Mouse (Mus musculus): ENCODE data around the gene Prkd1.

Prkd1 gene

DNA sequence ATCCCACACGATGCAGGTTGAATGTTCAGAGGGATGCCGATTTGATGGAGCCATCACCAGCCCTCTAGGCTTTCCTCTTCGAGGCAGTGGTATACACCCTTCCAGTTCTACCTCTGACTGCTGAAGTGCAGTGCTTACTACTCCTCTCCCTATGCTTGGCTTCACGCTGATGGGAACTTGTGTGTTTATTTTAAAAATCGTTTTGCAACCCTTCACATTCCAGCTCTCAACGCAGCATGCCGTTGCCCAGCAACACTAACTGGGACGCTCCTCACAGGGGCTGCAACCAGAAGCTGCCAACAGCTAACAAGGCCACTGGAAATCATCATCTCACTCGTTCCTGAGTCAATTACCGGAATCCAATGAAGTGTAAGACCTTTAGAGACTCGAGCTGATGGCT, 296.5 kb downstream of the Prkd1 start:
- DNase-seq (ENCODE audit: low spot score in 2 of 2) = no peak

GRCm38 (mm10) chr12:50333182-50333581, 315.7 kb downstream of the Prkd1 start:
- DNase-seq (ENCODE audit: low spot score in 2 of 2) = no peak

- no peak for DNase-seq (ENCODE audit: low spot score in 2 of 2)
These were observed 334.3 kb downstream of the Prkd1 start for GRCm38 (mm10) chr12:50314634-50315033.

- DNase-seq (ENCODE audit: low spot score in 2 of 2) = no peak
These were observed 339.6 kb downstream of the Prkd1 start for GRCm38 (mm10) chr12:50309276-50309675.

DNA sequence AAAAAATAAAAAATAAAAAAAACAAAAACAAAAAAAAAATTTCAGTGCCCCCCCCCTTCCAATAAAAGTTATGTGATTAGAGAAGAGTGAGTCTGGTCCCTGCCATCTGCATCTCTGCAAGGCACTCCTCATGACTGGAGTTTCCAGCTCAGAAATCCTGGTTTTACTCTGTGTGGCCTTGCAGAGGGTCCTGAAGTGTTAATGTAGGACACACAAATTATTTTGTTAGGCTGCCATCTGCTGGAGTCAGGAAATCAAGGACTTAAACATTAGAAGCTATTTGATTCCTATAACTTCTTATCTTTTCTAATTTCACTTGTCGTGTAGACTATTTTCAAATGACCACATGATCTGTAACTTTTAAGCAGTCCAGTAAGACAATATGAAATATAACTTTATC, 347.6 kb downstream of the Prkd1 start:
- DNase-seq (ENCODE audit: low spot score in 2 of 2) = no peak

DNA sequence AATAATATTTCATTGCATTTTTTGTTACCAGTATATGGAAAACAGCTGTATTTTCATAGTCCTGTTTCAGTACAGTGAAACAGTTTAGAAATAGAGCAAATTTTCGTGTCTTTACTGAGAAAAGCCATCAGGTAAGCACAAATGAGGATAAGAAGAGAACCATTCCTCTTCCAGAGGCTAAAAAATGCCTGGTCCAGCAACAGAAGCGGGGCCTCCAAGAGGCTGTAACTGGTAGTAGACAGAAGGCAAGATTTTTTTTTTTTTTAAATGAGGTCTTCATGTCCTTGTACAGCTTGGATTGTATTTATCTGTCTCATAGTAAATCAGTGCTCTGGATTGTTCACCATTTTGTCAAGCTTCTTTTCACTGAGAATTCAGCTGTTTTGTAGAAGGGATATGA, 352.8 kb downstream of the Prkd1 start:
- no peak for DNase-seq (ENCODE audit: low spot score in 2 of 2)

DNA sequence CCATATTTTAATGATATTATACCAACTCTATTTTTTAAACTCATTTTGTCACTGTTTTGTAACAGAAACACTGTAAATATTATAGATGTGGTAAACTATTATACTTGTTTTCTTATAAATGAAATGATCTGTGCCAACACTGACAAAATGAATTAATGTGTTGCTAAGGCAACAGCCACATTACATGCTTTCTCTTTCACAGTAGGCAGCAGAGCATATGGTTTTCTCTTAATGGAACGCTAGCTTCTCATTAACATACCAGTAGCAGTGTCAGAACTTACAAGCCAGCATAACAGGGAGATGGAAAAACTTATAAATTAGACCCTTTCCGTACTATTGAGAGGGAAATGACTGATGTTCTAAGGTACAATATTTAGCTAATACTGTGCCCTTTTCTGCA, 353.3 kb downstream of the Prkd1 start:
- no peak for DNase-seq (ENCODE audit: low spot score in 2 of 2)

GRCm38 (mm10) chr12:50292834-50293233, 356.1 kb downstream of the Prkd1 start:
- DNase-seq (ENCODE audit: low spot score in 2 of 2) = no peak

Measured in spleen, postnatal 14 days (tissue).